Mouse (Mus musculus): ENCODE data around the gene Rnf19b.

Gene Rnf19b

GRCm38 (mm10) chr4:129079126-129079525, 21.1 kb downstream of the Rnf19b start:
- no peak for DNase-seq (ENCODE audit: low spot score)

- no peak for DNase-seq (ENCODE audit: low spot score)
Measured at GRCm38 (mm10) chr4:129081041-129081440, 23.0 kb downstream of the Rnf19b start.

- no peak for DNase-seq (ENCODE audit: low spot score)
Measured at GRCm38 (mm10) chr4:129081512-129081911, 23.4 kb downstream of the Rnf19b start.

- DNase-seq (ENCODE audit: low spot score): no peak
Measured at GRCm38 (mm10) chr4:129081939-129082338, 23.9 kb downstream of the Rnf19b start.

GRCm38 (mm10) chr4:129082379-129083115, 24.5 kb downstream of the Rnf19b start:
- DNase-seq (ENCODE audit: low spot score): peak; percentile 29

GRCm38 (mm10) chr4:129084896-129085295, 26.8 kb downstream of the Rnf19b start:
- no peak for DNase-seq (ENCODE audit: low spot score)

- DNase-seq (ENCODE audit: low spot score): no peak
Measured at GRCm38 (mm10) chr4:129086078-129086477, 28.0 kb downstream of the Rnf19b start.

GRCm38 (mm10) chr4:129087850-129088249, 29.8 kb downstream of the Rnf19b start:
- DNase-seq (ENCODE audit: low spot score): no peak

GRCm38 (mm10) chr4:129095276-129095675, 37.2 kb downstream of the Rnf19b start:
- DNase-seq (ENCODE audit: low spot score): no peak

- no peak for DNase-seq (ENCODE audit: low spot score)
Measured at GRCm38 (mm10) chr4:129097006-129097405, 38.9 kb downstream of the Rnf19b start.

GRCm38 (mm10) chr4:129102133-129102829, 44.2 kb downstream of the Rnf19b start:
- DNase-seq (ENCODE audit: low spot score): no peak

GRCm38 (mm10) chr4:129105356-129105755, 47.3 kb downstream of the Rnf19b start, which contains the start of gene Tmem54:
TSS of gene Tmem54 (plus strand) at chr4:129105548.
- no peak for DNase-seq (ENCODE audit: low spot score)

- DNase-seq (ENCODE audit: low spot score): no peak
Measured at GRCm38 (mm10) chr4:129106073-129106472, 48.0 kb downstream of the Rnf19b start.

GRCm38 (mm10) chr4:129107348-129107899, 49.4 kb downstream of the Rnf19b start:
- no peak for DNase-seq (ENCODE audit: low spot score)

GRCm38 (mm10) chr4:129108624-129109023, 50.6 kb downstream of the Rnf19b start:
- no peak for DNase-seq (ENCODE audit: low spot score)

GRCm38 (mm10) chr4:129110804-129111203, 52.7 kb downstream of the Rnf19b start:
- DNase-seq (ENCODE audit: low spot score): no peak

- DNase-seq (ENCODE audit: low spot score): no peak
Measured at GRCm38 (mm10) chr4:129111350-129111749, 53.3 kb downstream of the Rnf19b start.

- DNase-seq (ENCODE audit: low spot score): no peak
Measured at GRCm38 (mm10) chr4:129112231-129112630, 54.2 kb downstream of the Rnf19b start.

GRCm38 (mm10) chr4:129113083-129113988, 55.3 kb downstream of the Rnf19b start:
- no peak for DNase-seq (ENCODE audit: low spot score)

- no peak for DNase-seq (ENCODE audit: low spot score)
Measured at GRCm38 (mm10) chr4:129116703-129117102, 58.6 kb downstream of the Rnf19b start.

GRCm38 (mm10) chr4:129117720-129118510, 59.8 kb downstream of the Rnf19b start:
- no peak for DNase-seq (ENCODE audit: low spot score)
